Mouse (Mus musculus): ENCODE data around the gene Pak4.

Gene Pak4

DNA sequence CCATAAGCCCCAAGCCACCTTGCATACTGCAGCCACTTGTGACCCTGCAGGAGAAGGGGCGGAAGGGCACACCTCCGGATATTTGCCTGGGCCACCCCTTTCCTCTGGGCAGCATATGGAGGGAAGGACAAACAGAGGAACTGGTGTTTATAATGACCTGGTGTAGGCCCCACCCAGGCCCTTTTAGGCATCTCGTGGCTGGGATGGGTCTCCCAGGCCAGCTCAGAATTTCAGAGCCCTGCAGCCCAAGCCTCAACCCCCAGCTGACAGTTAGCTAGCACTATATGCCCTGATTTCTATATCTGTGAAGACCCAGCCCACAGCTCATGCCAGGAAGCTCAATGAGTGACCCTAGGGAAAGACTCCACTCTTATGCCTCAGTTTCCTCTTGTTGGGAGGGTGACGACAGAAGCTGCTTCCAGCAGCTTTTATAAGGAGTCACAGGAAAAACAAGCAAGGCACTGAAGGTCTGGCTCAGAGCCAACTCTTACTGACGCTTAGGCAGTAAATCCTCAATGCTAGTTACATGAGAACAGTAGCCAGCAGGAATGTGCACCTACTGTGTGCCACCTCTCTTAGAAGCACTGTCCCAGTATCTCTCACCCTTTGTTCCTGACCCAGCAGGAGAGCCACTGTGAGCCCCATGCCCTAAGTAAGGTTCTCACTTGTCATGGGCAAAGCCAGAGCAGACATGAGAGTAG lies 26.9 kb downstream of the Pak4 start:
- in situ Hi-C loops (cut with MboI; ENCODE audit: low pct_unique_long_range_greater_than_20kb in 1 of 2, low sequenced_read_pairs in 2 of 2, unreplicated experiment in 1 of 2), result no loop called here

DNA sequence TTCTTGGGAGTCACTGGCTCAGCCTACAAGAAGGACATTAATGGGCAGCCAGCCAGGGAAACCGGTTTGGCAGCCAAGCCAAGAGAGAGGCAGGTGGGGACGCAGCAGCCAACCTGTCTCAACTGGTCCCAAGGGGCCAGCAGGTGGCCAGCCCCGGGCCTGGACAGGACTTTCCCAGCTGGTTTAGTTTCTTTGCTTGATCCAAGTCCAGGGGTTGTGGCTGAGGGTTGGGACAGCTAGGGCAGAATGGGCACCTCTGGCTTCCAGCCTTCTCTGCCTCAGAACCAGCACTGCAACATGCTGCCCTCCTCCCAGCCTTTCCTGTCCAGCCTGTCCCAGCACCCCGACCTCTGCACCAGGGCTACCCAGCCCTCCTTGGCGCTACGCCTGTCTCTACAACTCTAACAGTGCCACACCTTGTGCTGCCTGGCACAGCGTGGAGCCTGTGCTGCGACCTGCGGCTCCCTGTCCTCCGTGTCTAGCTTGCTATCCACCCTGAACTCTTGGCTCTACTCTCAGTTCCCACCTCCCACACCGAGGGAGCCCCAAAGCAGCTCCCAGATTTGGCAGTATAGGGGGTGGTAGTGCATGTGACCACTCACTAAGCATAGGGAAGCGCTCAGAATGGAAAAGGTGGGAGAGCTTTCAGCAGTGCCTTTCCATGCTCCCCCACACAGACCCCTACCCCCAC lies 27.5 kb downstream of the Pak4 start:
- in situ Hi-C loops (cut with MboI; ENCODE audit: low pct_unique_long_range_greater_than_20kb in 1 of 2, low sequenced_read_pairs in 2 of 2, unreplicated experiment in 1 of 2), result no loop called here

DNA sequence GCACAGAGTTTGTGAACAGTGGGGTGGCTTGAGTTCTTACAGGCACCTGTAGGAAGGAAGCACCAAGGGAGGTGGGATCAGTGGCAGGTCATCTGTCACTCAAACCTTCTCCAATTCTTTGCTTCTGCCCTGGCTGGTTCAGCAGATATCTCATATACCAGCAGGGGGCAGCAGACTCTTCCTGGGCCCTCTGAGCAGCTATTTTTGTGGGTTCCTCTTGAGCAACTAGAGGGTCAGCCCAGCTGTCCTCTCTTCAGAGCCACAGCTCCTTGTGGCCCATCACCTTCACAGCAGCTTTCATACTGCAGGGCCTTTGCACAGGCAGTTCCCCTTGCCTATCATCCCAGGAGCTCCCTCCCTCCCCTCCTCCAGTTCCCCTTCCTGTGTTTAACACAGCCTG lies 29.7 kb downstream of the Pak4 start:
- in situ Hi-C loops (cut with MboI; ENCODE audit: low pct_unique_long_range_greater_than_20kb in 1 of 2, low sequenced_read_pairs in 2 of 2, unreplicated experiment in 1 of 2), result no loop called here

DNA sequence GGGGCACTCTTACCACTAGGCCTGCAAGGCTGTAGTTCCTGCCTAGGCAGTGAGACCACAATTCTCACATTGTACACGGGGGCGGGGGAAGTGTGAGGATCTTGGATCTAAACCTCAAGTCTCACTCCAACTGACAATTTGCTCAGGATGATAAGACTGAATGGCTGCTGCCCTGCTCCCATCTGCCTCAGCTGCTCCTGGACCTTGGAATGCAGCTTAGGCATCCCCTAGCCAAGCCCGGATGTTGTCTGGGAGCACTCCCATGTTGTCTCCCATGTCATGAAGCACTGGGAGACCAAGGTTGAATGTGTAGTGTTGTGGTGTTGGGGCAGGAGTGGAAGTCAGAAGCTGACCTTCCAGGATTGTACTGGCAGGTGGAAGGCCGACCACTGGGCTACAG lies 30.4 kb downstream of the Pak4 start:
- in situ Hi-C loops (cut with MboI; ENCODE audit: low pct_unique_long_range_greater_than_20kb in 1 of 2, low sequenced_read_pairs in 2 of 2, unreplicated experiment in 1 of 2), result no loop called here

DNA sequence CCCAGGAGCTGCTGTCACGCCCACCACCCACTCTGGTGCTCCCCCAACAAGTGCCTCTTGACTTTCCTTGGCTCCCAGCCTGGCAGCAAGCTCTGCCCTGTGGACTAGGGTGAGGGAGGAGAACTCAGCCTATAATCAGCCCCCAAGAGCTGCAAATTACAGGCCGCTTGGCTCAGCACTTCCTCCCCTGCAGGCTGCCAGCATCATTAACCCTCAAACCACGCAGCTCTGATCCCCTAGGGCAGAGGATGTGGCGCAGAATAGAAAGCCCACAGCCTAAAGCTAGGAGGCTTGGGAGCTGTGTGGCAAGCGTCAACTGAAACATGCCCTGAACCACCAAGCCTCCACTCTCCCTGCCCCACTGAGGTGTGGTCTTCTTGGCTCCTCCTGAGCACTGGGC lies 32.6 kb downstream of the Pak4 start:
- in situ Hi-C loops (cut with MboI; ENCODE audit: low pct_unique_long_range_greater_than_20kb in 1 of 2, low sequenced_read_pairs in 2 of 2, unreplicated experiment in 1 of 2), result no loop called here

DNA sequence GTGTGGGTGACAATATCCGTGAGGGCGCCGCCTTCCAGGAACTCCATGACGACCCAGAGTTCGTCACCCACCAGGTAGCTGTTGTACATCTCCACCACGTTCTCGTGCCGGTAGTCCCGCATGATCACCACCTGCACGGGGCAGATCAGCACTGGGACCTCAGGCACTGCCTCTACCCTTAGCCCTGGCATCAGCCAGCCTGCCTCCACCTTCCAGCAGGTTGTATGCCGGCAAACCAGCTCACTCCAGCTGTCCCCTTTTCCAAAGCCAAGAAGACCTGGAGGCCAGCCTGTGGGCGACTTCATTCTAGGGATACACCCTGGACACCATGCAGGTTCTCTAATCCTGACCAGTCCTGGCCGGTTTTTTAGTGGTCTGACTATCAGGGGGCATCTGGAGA lies 35.0 kb downstream of the Pak4 start:
- in situ Hi-C loops (cut with MboI; ENCODE audit: low pct_unique_long_range_greater_than_20kb in 1 of 2, low sequenced_read_pairs in 2 of 2, unreplicated experiment in 1 of 2), result no loop called here

DNA sequence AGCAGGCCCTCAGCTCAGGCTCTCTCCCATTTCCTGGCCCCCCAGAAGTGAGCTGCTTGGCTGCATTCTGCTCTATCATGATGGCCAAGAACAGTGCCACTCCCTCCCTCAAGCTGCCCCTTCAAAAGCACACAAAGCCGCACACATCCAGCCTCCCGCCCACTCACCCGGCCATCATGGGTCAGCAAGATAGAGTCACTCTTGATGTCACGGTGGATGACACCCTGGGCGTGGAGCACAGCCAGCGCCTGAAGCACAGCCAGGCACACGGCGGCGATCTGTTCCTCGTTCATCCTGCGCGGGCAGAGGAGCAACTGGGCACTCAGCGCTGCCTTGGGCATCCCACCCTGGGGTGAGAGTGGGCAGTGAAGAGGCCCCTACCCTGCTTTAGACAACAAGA lies 35.6 kb downstream of the Pak4 start:
- in situ Hi-C loops (cut with MboI; ENCODE audit: low pct_unique_long_range_greater_than_20kb in 1 of 2, low sequenced_read_pairs in 2 of 2, unreplicated experiment in 1 of 2), result no loop called here

DNA sequence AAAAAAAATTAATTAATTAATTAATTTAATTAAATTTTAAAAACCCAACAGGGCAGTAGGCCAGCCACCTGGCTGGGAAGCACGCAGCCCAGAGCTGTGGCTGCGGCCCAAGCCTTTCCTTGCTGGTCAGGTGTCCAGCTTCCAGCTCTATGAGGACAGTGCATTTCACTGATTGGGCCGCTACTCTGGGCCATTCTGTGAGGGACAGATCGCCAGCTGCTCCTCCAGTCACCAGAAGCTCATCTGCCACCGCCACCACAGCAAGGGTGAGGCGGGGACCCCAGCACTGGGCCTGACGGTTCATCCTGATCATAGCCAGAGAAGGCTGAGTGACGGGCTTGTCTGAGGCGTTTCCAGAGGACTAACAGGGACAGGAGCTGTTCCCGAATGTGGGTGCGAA lies 36.0 kb downstream of the Pak4 start:
- in situ Hi-C loops (cut with MboI; ENCODE audit: low pct_unique_long_range_greater_than_20kb in 1 of 2, low sequenced_read_pairs in 2 of 2, unreplicated experiment in 1 of 2), result no loop called here

DNA sequence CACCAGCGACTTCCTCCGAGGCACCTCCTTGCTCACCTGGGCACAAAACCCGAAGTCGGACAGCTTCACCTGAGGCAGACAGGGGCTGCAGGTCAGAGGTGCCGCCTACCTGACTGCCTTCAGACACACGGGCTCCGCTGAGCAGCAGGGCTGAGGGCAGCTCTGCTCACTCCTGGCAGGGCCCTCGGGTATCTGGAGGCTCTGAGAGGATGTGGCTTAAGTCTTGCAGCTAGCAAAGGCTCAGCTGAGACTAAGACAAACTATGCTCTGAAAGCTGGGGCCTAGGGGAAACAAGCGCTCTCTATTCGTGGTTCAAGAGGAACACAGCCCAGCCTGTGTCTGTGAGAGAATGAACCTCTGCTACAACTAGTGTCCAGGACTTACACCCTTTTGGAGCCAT lies 37.1 kb downstream of the Pak4 start:
- in situ Hi-C loops (cut with MboI; ENCODE audit: low pct_unique_long_range_greater_than_20kb in 1 of 2, low sequenced_read_pairs in 2 of 2, unreplicated experiment in 1 of 2), result no loop called here

DNA sequence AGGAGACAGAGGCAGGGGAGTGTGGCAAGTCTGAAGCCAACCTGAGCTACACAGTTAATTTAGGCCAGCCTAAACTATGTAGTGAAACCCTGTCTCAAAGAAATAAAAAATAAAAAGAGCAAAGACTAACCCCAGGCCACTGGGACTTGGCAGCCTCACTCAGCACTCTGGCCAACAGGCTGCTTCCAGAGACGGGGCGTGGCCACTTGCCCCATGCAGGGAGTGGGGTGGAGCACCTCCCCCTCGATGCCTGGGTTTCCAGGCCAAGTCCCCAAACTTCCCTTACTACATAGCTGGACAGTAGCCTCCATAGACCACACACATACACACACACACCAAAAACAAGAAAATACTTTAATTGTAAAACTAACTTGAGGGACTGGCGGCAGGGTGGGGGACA lies 39.5 kb downstream of the Pak4 start:
- in situ Hi-C loops (cut with MboI; ENCODE audit: low pct_unique_long_range_greater_than_20kb in 1 of 2, low sequenced_read_pairs in 2 of 2, unreplicated experiment in 1 of 2), result no loop called here

DNA sequence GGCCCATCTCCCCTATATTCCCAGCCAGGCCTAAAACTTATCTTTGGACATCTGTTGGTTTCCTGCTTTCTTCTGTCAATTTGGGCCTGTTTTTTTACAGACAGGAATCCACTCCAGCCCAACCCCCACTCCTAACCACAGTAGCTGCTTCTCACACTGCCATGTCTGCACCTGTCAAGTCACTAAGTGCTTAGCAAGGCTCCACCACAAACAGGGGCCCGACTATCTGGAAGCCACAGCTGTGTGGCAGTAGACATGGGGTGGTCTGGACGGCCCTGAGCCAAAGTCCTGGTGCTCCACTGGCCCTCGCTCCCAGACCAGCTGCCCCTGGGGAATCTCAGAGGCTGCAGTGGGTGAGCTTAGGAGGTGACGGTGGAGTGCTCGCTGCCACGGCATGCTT lies 40.3 kb downstream of the Pak4 start:
- in situ Hi-C loops (cut with MboI; ENCODE audit: low pct_unique_long_range_greater_than_20kb in 1 of 2, low sequenced_read_pairs in 2 of 2, unreplicated experiment in 1 of 2), result no loop called here

DNA sequence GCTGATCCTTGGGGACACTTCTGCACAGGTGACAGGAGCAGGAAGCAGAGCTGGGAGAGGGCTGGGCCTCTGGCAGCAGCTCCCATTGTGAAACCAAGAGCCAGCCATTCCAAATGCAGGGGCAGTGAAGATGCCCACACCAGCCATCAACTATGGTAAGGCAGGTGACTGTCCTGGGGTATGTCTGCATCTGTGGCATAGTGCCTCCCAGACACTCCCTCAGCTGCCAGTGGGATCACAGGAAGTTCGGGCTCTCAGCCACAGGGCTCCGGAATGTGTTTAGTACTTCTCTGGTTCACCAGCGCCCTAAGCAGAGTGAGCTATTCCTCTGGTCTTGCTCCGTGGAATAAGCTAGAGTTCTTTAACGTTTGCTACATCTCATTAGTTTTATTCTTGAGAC lies 40.9 kb downstream of the Pak4 start:
- in situ Hi-C loops (cut with MboI; ENCODE audit: low pct_unique_long_range_greater_than_20kb in 1 of 2, low sequenced_read_pairs in 2 of 2, unreplicated experiment in 1 of 2), result no loop called here

DNA sequence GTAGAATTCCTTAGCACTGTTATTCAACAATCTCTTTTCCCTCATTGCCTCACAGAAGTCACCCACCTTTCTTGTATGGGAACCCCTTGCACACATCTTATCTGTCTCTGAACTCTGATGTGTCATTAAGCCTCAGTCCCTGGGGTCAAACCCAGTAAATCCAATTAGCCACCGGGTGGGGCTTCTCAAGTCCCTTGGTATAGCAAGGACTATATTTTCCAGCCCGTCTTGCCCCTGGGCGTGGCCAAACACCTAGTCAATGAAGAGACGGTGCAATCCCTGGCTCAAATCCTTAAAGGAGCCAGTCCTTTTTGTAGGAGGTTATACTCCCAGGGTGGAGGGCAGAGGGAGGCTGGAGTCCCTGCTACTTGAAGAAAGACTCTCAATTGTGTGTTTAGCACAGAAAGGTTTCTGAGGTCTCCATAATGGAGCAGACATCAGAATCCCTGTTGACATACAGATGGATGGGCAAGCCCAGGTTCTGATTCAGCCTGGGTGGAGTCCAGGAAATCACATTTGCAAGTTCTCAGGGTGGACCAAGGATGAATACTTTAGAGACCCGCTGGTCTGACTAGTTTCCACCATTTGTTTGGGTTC lies 41.9 kb downstream of the Pak4 start:
- in situ Hi-C loops (cut with MboI; ENCODE audit: low pct_unique_long_range_greater_than_20kb in 1 of 2, low sequenced_read_pairs in 2 of 2, unreplicated experiment in 1 of 2), result no loop called here

DNA sequence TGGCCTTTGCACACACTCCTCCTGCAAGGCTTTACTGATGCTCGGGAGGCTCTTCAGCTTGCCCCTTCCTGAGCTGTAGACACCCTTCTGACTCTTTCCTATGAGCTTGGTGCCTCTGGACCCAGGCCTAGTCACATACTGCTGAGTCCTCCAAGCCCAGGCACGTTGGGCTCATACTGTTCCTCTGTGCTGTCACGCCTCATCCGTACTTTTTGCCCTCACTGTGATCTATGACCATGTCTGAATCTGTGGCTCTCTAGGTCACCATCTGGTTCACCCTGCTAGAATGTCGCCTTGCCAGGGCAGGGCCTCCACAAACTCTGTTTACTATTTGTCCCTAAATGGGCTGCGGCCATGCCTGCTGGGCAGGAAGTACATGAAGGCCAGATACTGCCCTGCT lies 44.9 kb downstream of the Pak4 start:
- in situ Hi-C loops (cut with MboI; ENCODE audit: low pct_unique_long_range_greater_than_20kb in 1 of 2, low sequenced_read_pairs in 2 of 2, unreplicated experiment in 1 of 2), result no loop called here

DNA sequence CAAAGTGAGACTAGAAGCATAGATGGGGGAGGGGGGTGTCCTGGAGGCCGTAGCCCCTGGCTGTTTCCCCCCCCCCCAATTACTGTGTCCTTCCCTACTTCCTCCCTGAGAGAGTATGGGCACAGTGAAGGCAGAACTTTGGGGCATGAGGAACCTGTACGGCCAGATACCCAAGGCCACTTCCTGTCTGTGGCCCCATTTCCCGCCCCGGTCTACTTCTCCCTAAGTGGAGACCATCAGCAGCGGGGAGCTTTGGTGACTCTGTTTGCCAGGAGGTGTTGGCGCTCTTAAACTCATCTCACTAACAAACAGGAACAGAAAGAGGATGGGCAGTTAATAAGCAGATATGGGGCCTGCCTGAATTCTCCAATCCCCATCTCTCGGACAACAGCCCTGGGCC lies 50.4 kb downstream of the Pak4 start:
- in situ Hi-C loops (cut with MboI; ENCODE audit: low pct_unique_long_range_greater_than_20kb in 1 of 2, low sequenced_read_pairs in 2 of 2, unreplicated experiment in 1 of 2), result no loop called here

DNA sequence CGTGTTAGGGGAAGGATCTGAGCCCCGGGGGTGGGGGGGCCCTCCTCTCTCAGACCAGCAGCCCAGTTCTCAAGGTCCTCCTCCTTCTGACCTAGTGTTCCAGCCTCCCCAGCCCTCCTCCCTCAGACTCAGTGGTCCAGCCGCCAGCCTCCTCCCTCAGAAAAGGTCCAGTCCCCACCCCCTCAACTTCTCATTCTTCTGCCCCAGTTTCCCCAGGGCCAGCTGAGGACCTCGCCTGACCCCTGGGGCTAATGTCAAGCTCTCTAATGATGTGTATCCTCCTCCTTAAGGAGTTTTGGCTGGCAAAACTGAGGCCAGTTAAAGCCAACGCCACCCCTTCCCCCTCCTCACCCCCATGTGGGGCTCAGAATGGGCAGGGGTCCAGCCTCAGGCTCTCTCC lies 50.8 kb downstream of the Pak4 start, which contains the start of gene Nccrp1:
Nccrp1 (minus strand) TSS at position 101 of the 400 bp plus-strand sequence.
- in situ Hi-C loops (cut with MboI; ENCODE audit: low pct_unique_long_range_greater_than_20kb in 1 of 2, low sequenced_read_pairs in 2 of 2, unreplicated experiment in 1 of 2), result no loop called here

DNA sequence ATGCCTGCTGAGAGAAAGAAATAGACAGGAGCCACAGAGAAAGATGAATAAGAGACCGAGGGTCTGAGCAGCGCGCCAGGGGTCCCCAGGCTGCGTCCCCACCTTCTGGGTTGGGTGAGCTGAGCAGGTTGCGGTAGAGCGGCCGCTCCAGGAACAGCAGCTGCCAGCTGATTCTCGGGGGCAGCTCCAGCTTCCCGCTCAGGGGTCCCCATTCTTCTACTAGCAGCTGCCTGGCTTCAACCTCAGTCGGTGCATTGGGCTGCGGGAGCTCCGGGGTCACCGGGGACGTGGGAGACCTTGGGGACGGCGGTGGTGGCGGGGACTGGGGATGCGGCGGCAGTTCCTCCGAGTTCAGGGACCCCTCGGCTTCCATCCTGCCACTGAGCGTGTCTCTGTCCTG lies 51.3 kb downstream of the Pak4 start:
- in situ Hi-C loops (cut with MboI; ENCODE audit: low pct_unique_long_range_greater_than_20kb in 1 of 2, low sequenced_read_pairs in 2 of 2, unreplicated experiment in 1 of 2), result no loop called here

DNA sequence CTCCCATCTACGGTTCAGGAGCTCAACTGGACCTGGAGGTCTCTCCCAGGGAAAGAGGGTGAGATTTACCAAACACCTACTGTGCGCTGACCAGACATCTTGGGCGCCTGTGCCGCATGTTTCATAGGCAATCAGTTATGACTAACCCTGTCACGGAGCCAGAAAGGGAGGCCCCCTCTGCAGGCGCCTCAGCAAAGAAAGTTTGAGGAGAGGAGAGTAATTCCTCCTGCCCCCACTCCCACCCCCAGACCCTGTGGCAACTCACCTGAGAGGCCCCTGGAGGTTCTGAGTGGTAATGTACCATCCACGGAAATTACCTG lies 52.1 kb downstream of the Pak4 start:
- in situ Hi-C loops (cut with MboI; ENCODE audit: low pct_unique_long_range_greater_than_20kb in 1 of 2, low sequenced_read_pairs in 2 of 2, unreplicated experiment in 1 of 2), result no loop called here

DNA sequence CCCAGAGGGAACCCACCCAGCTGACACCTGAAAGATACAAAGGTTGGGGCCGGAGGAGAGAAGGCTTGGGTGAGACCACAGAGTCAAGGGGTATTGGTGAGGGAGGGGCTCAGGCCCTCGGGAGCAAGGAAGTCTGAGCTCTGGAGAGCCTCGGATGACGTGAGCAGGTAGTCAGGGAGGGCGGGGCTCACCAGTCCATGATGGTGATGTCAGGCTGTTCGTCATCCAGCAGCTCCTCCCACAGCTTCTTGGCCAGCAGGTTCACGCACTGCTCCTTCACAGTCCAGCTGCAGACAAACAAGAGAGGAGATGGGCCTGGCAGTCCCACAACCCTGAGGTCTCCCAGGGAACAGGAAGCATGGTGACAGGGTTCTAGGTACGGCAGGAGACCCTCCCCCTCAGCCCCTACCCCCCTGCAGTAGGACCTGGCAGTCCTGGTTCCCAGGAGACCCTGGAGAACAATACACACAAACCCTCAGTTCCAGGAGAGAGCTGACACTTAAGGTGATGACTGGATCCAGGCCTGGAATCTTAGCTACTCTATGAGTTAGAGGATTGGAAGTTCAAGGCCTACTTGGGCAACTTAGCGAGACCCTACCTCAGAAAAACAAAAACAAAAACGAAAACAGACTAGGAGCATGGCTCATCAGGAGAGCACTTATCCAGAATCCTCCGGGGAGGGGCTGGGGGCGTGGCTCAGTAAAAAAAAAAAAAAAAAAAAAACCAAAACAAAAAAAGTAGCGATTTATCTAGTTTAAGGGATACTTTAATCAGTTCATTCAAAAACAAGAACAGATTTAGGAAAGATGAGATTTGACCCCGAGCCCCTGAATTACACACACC lies 52.7 kb downstream of the Pak4 start:
- in situ Hi-C loops (cut with MboI; ENCODE audit: low pct_unique_long_range_greater_than_20kb in 1 of 2, low sequenced_read_pairs in 2 of 2, unreplicated experiment in 1 of 2), result no loop called here
